Mouse (Mus musculus): Measurements from ENCODE around the gene Noc2l.
A peak's percentile ranks its signal among the peaks of the same experiment; 100 is the strongest.

DNA sequence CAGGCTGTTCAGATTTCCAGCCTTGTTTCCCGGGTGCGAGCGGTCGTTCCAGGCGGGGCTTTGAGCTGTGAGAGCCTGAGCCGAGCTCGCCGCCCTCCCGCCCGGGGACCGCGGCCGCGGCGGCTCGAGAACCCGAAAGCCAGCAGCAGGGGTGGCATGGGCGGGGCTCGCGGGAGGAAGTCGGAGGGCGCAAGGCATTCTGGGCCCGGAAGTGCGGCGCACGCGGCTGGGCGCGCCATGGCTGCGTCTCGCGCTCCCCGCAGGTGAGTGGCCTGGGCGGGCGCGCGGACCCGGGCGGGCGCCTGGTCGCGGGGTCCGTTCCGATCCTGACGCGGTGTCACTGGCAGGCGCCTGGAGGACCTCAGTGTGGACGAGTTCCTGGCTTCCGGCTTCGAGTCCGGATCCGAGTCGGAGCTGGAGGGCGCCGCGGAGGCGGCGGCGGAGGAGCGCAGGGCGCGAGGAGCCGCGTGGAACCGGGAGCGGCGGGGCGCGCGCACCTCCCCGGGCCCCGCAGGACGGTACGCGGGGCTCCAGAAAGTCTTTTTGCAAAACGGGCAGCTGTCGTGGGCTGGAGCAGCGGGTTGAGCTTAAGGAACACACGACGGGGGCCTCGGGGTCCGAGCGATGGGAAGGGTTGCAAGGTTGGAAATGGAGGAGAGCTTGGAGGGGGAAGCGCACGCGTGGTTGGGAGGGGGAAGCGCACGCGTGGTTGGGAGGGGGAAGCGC, at the start of gene Noc2l:
- TF ChIP-seq CTCF (IDR thresholded peaks at IDR 0.05; ENCODE audit: insufficient read depth, low read depth, low read length) (no peak), POLR2A (IDR thresholded peaks at IDR 0.05; ENCODE audit: insufficient read depth, low read depth, low read length) (peak; percentile 73)
